Mouse (Mus musculus) layer of hippocampus, adult 9-11 months (tissue): ENCODE data around the gene Fuk.
"Not testable (repeated sequence)": the region's sequence is repeated elsewhere in the genome, so short reads cannot be mapped to it uniquely, and the experiment has no call there.

Experiments used
- DNase-seq: peaks from one replicate; pipeline ENCODE4 v3.0.0; 2022

The Fuk gene

GRCm38 (mm10) chr8:110861347-110862025 is 40.8 kb downstream of the Fuk start:
- DNase-seq: not testable (repeated sequence)

GRCm38 (mm10) chr8:110859651-110860501 is 42.4 kb downstream of the Fuk start:
- DNase-seq: no peak

- no peak for DNase-seq
Observed at GRCm38 (mm10) chr8:110856760-110857461, 45.4 kb downstream of the Fuk start.

- not testable (repeated sequence) for DNase-seq
Observed at GRCm38 (mm10) chr8:110856073-110856472, 46.2 kb downstream of the Fuk start.

- DNase-seq: no peak
Observed at GRCm38 (mm10) chr8:110851186-110851585, 51.1 kb downstream of the Fuk start.

GRCm38 (mm10) chr8:110847645-110848495 is 54.4 kb downstream of the Fuk start:
- no peak for DNase-seq

- DNase-seq: no peak
Observed at GRCm38 (mm10) chr8:110847171-110847549, 55.1 kb downstream of the Fuk start.

GRCm38 (mm10) chr8:110846405-110847170 is 55.7 kb downstream of the Fuk start, which contains the start of the genes Cog4 and Sf3b3:
Gene Cog4, plus strand, starts transcription at chr8:110846600.
Gene Sf3b3, minus strand, starts transcription at chr8:110846787.
- DNase-seq: peak; percentile 83

- DNase-seq: no peak
Observed at GRCm38 (mm10) chr8:110845821-110846404, 56.4 kb downstream of the Fuk start.

- no peak for DNase-seq
Observed at GRCm38 (mm10) chr8:110844941-110845340, 57.3 kb downstream of the Fuk start.

- DNase-seq: no peak
Observed at GRCm38 (mm10) chr8:110843207-110843606, 59.1 kb downstream of the Fuk start.

- no peak for DNase-seq
Observed at GRCm38 (mm10) chr8:110842012-110842574, 60.2 kb downstream of the Fuk start.
